Mouse (Mus musculus) A20 (cell line): ENCODE data around the gene Itga4.

Experiments
- DNase-seq: peaks from one replicate; pipeline ENCODE4 v3.0.0-alpha.2; 2011; ENCODE audit warnings: low read depth, low spot score

The Itga4 gene

DNA sequence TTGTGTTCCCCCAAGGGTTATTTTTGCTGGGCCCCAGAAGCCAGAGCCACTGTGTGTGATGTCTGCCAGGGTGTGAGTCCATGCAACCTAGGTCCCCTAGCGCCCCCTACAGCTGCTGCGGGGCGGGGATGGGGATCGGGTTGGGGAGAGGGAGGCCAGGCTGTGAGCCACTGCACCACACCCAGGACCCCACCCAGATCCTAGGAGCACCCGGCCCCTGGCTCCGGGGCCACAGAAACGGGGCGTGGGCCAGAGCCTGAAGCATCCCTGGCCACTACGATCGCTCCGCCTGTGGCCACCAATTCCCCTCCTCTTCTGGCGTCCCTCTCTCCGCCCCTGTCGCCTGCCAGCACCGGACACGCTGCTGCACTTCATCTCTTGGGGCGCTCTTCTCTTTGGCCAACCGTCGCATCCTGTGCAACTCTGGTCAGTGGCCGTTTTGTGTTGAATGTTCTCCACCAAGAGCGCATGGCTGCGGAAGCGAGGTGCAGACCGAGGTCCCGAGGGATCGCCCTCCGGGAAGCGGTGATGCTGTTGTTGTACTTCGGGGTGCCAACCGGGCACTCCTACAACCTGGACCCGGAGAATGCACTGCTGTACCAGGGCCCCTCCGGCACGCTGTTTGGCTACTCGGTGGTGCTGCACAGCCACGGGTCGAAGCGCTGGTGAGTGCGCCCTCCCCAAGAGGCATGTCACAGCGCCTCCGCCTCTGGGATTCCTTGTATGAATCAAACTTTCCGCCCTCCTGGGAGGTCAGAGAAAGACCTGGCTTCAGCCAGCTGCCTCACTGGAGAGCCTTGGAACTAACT, at the start of gene Itga4:
Itga4 (plus strand) TSS at position 235 of the 809 bp plus-strand sequence.
- DNase-seq, result peak; percentile 95

DNA sequence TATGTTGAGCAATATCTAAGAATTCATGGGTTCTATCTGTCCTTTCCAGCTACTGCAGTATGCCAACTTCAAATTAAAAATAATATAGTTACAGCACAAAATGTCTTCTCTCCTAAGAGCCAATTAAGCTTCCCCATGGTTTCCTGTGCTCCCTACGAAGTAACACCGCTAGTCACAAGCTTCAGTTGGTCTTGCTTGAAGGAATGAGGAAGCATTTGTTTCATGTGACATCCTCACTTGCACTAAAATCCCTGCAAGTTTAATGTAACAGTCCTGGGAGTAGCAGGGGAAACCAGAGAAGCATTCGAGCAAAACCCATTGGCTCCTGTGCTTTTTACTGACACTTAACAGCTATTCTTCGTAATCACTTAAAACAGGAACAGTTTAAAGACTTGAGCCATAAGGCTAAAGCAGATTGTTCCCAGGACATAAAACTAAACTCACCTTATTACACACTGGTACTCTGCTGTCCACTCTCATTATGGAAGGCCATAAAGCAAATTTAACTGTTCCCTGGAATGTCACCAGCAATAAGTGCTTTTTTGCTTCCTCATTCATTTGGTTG, 49.0 kb upstream of the Itga4 start:
- no peak for DNase-seq

DNA sequence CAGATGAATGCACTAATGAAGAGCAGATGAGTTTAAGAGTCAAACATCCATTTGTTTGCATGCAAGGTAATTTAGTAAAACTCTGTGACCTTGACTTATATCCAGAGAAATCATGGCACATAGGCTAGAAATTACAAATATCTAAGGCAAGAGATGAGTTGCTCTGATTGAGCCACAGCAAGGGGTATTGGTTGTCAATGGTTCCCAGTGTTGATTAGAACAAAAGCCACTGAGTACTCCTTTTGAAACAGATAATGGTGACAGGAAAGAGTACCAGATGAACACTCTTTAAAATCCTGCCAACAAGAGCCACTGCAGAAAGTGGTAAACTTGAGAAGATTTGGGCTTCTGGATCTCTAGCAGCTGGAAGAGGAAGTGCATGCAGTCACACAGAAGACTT, 40.2 kb upstream of the Itga4 start:
- no peak for DNase-seq

DNA sequence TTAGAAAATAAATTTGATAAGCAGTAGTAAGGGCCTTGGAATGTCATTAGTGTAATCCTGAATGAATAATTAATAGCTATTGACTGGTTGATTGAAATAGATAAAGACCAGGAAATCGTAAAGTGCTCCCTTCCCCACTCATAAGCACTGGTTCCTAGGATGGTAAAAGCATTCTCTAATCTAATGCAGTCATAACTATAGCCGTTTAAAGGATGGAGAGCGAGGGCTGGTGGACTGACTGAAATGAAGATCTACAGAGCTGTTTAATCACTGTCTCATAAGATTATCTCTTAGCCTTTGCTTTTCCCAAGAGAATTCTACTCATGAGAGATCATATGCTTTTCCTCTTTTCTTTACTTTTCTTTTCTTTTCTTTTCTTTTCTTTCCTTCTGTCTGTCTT, 39.7 kb upstream of the Itga4 start:
- DNase-seq, result no peak

DNA sequence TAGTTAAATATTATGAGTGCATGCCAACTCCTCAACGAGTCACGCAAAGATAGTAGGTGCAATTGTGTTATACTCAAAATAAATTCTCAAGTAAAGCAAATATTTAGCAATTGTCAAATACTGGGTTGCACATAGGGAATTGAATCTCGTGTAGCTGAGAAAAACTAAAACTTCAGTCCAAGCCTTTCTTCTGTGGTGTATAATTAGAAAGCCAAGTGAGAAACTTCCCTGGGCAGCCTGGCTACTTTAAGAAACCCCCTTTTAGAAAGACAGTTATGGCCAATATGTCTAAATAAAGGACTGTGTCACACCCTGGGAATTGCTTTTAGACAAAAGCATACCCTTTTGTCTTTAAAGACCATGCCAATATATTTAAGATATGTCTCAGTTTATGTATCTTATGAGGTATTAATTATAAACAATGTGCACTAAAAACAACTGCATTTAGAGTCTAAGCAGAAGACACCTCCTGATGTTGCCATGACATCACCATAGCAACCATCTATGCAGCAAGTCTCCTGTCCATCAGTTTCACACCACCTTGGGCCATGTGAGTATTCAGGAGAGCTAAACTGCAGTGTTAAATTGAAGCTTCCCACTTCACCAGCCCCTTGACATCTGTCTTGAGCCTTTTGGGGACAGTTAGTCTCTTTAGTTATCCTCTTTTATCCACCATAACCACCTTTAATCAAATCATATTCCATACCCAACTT, 30.4 kb upstream of the Itga4 start:
- DNase-seq, result no peak

DNA sequence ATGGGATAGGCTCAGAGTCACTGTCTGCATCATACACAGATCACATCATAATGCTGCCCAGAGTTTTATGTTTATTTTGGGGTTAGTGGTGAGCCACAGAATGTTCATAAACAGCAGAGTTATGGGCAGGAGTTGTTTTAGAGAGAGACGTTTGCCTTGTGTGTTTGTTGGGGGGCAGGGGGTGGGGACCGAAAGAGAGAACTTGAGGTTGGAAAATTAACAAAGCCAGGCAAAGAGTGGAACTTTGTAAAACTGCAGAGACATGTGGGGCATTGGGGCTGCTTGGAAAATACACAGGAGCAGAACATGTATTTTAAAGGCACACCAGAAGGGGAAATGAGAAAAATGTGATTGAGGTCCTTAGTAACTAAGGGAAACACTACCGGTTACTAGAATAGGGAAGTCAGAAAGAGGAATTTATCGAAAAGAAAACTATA, 27.4 kb upstream of the Itga4 start:
- peak; percentile 66 for DNase-seq

DNA sequence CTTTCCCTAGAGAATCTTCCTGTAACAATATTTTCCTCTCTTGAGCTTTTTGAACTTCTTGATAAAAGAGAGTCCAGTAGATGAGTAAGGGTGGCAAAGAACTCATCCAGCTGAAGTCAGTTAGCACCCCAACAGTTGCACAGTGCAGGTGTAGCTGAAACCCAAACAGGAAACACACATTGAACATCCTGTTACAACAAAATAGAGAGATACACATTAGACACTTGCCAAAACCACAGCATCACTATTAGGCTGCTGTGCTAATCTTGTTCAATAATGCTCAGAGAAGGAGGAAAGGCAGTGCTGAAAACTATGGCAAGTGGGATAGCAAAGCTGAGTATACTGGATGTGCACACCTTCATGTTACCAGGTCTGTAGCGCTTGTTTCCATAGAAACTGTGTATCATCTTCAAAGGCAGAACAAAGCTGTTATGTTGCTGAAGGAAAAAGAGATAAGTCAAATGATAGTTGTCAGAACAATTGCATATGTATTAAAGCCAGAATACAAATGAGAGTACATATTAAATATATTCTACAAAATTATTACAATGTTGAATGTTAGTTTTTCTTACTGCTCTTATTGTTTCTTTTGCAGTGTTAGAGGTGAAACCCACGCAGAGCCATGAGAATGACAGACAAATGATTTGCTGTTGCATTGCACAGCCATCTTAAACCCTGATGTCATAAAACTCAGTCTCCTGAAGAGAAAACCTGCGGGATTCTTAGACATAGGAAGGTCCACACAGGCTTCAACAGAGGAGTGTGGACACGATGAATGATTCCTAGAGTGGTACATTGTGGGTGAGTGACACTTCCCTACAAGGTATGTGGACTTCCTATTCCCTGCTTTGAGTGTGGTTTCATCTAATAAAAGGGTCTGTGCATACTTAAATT, 23.9 kb upstream of the Itga4 start:
- DNase-seq, result no peak

DNA sequence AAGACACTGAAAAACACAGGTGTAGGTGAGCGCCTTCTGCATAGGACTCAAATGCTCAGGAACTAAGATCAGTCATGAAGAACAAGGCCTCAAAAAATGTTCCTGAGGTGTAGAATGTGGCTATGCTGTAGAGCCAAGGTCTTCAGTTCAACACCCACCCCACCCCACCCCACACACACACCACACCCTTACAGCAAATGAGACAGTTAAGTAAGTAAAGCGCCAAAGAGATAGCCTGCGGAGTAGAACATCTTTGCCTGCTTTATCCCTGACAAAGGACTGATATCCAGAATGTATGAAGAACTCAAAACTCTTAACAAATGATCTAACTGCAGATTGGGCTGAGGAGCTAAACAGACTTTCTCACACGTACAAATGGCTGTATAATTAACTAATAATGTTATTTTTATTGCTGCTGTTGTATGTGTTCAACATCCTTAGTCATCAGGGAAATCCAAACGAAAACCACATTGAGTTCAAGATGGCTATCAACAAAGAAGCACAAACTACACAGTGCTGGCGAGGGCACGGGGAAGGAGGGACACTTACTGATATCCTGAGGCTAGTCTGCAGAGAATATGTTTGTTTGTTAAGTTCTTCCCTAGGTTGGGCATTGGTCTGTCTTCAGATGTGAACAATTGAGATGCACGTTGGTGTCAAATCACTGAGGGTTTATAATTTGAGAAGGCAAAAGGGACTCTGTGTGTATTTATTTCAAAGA, 19.3 kb upstream of the Itga4 start:
- DNase-seq, result no peak

DNA sequence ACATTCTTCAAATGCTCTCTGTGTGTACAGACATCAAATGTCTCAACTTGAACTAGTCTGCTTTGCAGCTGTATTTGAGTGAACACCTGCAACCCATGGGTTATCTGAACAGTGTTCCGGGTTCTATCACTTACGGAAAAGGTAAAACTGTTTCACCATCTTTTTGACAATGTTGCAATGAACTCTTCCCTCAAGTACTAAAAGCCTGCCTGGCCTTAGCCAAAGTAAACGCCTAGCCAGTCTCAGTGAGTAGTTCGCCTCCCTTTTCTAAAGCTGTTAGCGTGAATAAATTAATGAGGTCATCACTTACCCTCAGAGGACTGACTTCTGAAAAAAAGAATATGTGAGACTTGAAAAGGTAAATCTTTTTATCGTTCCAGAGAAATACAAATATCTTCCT, 18.0 kb upstream of the Itga4 start:
- DNase-seq, result no peak

DNA sequence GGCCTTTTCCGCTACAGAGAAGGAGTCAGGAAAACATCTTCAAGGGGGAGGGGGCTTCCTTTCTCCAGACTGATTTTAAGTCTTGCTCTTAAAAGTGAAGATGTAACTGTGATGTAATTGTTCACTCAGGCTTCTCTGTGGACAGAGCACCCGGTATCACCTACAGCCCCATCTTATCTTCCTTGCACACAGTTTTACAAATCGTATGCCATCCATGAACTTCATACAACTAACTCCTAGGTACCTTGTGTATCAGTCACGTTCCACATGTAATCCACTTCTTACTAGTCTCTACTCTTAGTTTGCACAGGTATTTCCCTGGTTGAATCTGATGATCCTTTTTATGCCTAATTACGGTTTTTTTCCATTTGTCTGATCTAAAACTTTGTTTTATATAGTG, 10.9 kb upstream of the Itga4 start:
- no peak for DNase-seq

DNA sequence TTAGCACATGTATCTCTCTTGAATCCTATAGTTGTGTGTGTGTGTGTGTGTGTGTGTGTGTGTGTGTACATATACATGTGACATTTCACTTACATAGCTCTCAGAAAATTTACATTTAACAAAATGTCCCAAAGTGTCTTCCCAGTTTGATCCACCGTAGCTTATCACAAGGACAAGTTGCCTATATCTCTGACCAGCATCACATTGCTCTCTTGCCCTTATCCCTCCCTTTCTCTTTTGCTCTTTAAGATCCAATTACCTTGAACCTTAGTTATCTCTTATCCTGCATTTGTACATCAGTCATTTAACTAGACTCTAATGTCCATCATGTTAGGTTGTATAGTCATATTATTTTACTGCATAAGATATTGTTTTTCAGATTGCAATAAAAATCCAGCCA, 10.5 kb upstream of the Itga4 start:
- no peak for DNase-seq

DNA sequence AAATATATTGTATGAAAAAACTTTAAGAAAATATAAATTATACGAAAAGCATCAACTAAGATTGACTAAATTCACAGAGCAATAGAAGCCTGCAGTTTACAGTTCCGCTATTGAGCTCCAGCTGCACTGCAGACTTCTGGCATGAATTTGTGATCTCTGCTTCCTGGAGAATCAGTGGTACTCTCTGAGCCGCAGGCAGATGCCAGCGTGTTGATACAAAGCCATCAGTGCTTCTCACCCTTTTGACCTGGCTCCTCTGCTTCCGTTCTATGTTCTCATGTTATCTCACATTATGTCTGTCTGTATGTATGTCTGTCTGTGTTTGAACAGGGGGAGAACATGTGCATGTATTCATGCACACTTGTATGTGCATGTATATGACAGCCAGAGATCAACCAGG, 6.9 kb upstream of the Itga4 start:
- DNase-seq, result no peak

DNA sequence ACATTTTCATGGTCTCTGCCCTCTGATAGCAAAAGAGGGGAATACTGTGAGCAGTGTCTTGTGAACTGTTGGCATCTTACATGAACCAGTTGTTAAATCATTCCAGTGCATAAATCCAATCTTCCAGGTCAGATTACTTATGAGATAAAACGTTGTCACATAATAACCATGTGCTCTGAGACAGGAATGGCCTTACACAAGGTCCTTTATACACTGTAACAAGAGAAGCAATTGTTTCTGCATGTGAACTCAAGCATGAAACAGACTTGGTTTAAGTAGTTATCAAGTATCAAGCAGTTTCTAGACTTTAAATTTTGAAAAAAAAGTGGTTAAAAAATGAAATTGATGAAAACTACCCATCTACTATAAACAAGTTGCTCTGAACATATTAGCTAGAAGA, 4.7 kb upstream of the Itga4 start:
- no peak for DNase-seq

DNA sequence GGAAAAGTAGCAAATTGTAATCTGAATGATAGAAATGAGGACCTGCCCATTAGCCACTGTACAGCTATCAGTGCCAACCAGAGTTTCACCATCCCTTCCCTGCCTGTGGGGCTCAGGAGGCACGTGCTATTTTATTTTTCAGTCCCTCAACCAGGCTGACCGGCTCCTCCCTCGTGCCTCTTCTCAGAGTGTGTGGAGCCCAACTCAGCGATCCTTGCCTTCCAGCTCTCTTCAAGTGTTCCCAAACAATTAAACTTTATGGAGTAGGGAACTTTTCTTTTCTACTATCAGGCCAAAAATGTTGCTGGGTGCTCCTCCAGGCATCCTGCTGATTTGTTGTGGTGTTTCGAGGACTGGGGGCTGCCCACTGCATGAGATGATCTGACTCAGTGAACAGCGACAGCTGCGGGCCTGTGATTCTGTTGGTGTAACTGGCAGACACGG, 1.4 kb upstream of the Itga4 start:
- peak; percentile 23 for DNase-seq

DNA sequence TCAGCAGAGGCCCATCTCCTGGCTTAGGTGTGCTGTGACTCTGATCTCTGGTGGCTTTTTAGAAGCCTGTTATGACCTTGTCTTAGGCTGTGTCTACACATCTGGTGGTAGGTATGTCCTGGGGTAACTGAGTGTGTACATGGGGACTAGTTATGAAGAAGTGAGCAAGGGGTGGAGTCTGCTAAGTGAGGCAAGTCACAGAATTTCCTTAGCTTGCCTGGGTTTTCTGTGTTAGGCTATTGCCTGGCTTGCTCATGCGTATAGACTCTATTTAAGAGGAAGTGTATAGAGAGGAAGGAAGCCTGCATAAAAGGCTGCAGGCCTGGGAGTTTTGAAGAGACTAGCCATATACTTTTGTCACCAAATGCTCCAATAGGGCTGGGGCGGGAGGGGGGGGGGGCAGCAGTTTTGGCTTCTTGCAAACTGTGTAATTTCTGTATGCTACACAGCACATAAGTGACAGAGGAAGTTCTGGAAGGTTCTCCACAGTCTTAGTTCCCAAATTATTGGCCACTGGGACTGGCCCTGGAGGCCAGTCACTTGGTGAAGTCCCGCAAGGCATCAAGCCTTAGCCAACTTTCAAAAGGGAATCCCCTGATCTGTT, 536 bp upstream of the Itga4 start:
- peak; percentile 85 for DNase-seq

DNA sequence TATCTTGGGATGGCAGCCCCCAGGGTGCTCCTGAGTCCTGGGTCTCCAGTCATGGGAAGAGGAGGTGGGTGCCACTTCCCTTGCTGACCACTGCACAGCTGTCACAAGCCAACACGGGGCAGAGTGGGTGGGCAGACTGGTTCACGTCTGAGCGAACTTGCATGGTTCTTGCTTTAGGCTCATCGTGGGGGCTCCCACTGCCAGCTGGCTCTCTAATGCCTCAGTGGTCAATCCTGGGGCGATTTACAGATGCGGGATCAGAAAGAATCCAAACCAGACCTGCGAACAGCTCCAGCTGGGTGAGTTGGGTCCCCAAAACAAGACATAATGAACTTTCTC, 744 bp downstream of the Itga4 start:
- no peak for DNase-seq

DNA sequence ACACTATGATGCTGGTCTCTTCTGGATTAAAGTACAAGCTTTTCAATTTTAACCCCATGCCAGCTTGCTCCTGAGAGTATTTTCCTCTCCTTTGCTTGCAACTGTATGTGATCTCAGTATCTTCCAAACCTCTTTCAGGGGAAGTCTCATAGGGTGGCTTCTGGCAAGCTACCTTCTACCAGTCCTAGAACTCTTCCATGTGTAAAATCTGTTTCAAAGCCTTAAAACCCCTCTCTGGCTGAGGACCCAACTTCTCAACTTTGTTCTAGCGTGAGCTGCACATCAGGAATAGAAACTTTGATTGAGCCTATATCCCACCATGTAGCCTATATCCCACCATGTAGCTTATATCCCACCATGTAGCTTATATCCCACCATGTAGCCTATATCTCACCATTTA, 1.1 kb downstream of the Itga4 start:
- peak; percentile 56 for DNase-seq

DNA sequence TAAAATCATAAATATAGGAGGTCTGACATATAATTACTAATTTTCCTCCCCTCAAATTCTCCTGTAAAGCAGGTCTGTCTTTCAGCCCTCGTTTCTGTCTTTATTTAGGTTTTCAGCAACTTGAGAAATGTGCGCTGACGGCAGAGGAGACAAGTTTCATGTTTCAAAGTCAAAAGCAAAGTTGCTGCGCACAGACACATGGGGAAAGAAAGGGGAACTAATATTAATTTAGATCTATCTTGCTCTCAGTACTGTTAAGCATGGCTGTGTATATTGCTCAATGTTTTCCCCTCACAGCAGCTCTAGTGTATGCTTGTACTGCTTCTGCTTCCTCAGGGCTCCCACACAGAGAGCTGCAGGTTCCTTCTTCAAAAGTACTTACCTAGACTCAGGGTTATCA, 1.7 kb downstream of the Itga4 start:
- DNase-seq, result peak; percentile 83

DNA sequence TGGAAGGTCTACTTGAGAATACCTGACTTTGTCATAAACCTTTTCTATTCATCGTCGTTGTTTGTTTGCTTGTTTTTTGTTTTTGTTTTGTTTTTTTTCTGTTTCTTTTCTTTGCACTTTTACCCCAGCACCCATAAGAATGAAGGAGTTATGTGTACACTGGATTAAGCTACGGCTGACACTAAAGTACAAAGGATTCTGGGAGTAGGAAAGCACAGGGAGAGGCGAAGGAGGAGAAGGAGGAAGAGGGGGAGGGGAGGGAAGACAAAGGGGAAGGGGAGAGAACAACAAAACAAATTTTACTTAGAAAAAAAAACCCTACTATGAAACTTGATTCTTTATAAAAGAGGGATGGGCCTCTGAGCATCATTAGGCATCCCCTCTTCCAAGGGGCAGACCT, 2.2 kb downstream of the Itga4 start:
- no peak for DNase-seq

DNA sequence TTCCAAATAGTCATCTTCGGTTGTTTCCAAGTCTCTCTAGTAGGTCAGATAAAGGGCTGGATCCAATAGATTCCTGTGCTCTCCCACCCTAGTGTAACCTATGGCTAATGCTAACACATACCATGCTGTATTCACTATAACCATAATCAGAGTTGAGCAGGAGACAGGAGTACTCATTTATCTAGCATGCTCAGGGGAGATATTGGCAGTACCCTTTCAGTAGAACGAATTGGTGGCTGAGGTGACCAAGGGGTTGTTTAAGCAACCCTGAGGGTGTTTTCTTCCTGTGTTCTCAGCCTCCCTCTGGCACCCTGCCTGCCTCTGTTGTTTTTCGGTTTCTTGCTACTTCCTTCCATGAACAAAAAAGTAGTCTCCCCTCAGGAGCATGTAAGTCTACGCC, 4.1 kb downstream of the Itga4 start:
- DNase-seq, result no peak

DNA sequence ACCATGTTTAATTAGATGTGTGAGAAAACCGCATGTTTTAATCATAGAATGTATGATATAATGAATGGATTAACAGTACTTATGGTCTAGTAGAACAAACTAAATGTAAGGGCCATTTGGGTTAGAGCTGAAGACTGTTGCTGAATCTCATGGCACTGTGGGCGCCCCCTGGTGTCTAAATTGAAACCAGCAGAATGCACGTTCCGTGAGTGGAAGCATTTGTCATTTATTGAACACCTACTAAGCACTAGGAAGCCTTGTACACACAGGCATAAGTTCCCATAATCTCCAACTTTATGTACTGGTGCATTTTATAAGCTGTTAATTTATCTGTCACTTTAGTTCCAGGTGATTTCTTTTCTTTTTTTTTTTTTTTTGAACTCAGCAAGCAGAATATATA, 10.4 kb downstream of the Itga4 start:
- peak; percentile 72 for DNase-seq
